Mouse (Mus musculus): Measurements from ENCODE around the gene Cisd1. TPM values are rescaled to one million over a fixed set of nuclear protein-coding genes. Genes with fewer than 3 reads are reported as not detected.

Cisd1 gene
- polyA plus RNA-seq, 1 experiment, result 78.9 TPM

DNA sequence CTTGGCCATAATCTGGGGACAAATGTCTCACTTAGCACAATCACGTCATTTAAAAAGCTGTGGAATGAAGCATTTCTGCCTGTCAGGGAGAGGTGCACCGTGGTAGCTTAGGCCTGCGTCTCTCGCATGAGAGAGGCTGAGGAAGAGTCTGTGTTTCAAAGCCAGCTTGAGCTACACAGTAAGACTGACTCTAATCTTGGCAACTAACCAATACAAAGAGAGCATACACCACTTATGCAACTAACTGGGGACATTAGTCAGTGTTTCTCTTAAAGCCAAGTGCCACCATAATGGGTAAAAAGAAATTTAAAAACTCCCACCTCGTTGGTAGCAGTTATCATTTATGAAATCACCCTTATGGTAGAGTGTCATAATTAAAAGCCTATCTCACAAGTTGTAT lies 15.9 kb downstream of the Cisd1 start:
- Histone ChIP-seq H3K4me3 (ENCODE audit: low read depth, low read length) (no peak overlapping the region), H3K9ac (ENCODE audit: low read depth, poor library complexity, severe bottlenecking) (no peak overlapping the region), H3K9me3 (replicated peaks; ENCODE audit: control insufficient read depth, insufficient read depth, low read length, poor library complexity, severe bottlenecking) (no peaks in the 10 kb centered on the region), H3K27ac (ENCODE audit: insufficient read depth, low read length) (no peak overlapping the region), H3K36me3 (ENCODE audit: control insufficient read depth, insufficient read depth, low read length, poor library complexity, severe bottlenecking) (0 out of 2 replicates have a peak, but pooled peaks cover 3% of the 10 kb centered on the region), H3K4me1 (ENCODE audit: control insufficient read depth, insufficient read depth, low read length) (no peaks in the 10 kb centered on the region), H3K27me3 (ENCODE audit: control insufficient read depth, insufficient read depth, low read length, poor library complexity, severe bottlenecking) (no peaks in the 10 kb centered on the region)
- no peak for TF ChIP-seq CTCF (IDR thresholded peaks at IDR 0.05; ENCODE audit: low read depth, low read length)
- TF ChIP-seq EP300 (IDR thresholded peaks at IDR 0.05; ENCODE audit: insufficient read depth, low read depth, low read length), result no peak
- no peak for TF ChIP-seq POLR2A (IDR thresholded peaks at IDR 0.05; ENCODE audit: insufficient read depth, low read length)

DNA sequence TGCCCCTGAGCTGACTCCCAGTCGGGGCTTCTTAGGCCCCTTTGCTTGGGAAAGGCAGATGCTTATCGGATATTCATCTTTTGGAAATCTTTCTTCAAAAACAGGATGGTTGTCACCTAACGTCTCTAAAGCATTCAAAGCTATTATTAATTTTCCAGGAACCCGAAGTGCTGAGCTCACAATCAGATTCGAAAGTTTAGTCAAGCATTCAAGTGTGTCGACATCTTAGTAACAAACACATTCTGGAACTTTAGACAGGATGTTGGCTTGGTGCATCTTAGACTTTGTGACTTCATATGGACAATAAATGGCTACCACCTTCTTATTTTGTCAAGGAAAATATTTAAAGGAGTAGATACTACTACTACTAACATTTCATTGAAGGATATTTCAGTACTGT lies 16.4 kb downstream of the Cisd1 start:
- Histone ChIP-seq H3K4me3 (ENCODE audit: low read depth, low read length) (no peak overlapping the region), H3K9ac (ENCODE audit: low read depth, poor library complexity, severe bottlenecking) (no peak overlapping the region), H3K27ac (ENCODE audit: insufficient read depth, low read length) (no peak overlapping the region), H3K4me1 (ENCODE audit: control insufficient read depth, insufficient read depth, low read length) (no peaks in the 10 kb centered on the region), H3K27me3 (ENCODE audit: control insufficient read depth, insufficient read depth, low read length, poor library complexity, severe bottlenecking) (no peaks in the 10 kb centered on the region), H3K36me3 (ENCODE audit: control insufficient read depth, insufficient read depth, low read length, poor library complexity, severe bottlenecking) (0 out of 2 replicates have a peak, but pooled peaks cover 3% of the 10 kb centered on the region), H3K9me3 (replicated peaks; ENCODE audit: control insufficient read depth, insufficient read depth, low read length, poor library complexity, severe bottlenecking) (no peaks in the 10 kb centered on the region)
- TF ChIP-seq CTCF (IDR thresholded peaks at IDR 0.05; ENCODE audit: low read depth, low read length) (no peak), POLR2A (IDR thresholded peaks at IDR 0.05; ENCODE audit: insufficient read depth, low read length) (no peak), EP300 (IDR thresholded peaks at IDR 0.05; ENCODE audit: insufficient read depth, low read depth, low read length) (no peak)

DNA sequence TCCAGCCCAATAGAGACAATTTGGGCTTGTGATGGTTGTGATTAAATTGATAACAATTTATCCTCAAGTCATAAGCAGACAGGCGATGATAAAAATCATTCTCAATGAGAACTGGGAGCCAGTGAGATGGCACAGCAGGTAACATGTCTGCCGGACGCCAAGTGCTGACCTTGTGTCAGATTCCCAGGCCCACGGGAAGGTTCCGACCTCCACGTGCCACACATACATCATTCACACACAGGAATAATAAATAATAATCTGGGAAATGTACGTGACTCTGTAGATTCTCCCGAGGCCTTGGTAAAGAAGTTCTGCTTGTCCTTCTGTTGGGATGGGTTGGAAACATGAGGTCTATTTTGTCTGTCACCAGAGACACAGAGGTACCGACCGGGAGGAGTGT lies 17.4 kb downstream of the Cisd1 start:
- H3K27ac ChIP-seq (ENCODE audit: insufficient read depth, low read length), result no peak overlapping the region
- no peaks in the 10 kb centered on the region for H3K9me3 ChIP-seq (replicated peaks; ENCODE audit: control insufficient read depth, insufficient read depth, low read length, poor library complexity, severe bottlenecking)
- no peaks in the 10 kb centered on the region for H3K4me1 ChIP-seq (ENCODE audit: control insufficient read depth, insufficient read depth, low read length)
- TF ChIP-seq POLR2A (IDR thresholded peaks at IDR 0.05; ENCODE audit: insufficient read depth, low read length) (no peak), EP300 (IDR thresholded peaks at IDR 0.05; ENCODE audit: insufficient read depth, low read depth, low read length) (no peak), CTCF (IDR thresholded peaks at IDR 0.05; ENCODE audit: low read depth, low read length) (no peak)
- no peak overlapping the region for H3K9ac ChIP-seq (ENCODE audit: low read depth, poor library complexity, severe bottlenecking)
- H3K36me3 ChIP-seq (ENCODE audit: control insufficient read depth, insufficient read depth, low read length, poor library complexity, severe bottlenecking), result 0 out of 2 replicates have a peak, but pooled peaks cover 3% of the 10 kb centered on the region
- no peaks in the 10 kb centered on the region for H3K27me3 ChIP-seq (ENCODE audit: control insufficient read depth, insufficient read depth, low read length, poor library complexity, severe bottlenecking)
- H3K4me3 ChIP-seq (ENCODE audit: low read depth, low read length), result no peak overlapping the region

DNA sequence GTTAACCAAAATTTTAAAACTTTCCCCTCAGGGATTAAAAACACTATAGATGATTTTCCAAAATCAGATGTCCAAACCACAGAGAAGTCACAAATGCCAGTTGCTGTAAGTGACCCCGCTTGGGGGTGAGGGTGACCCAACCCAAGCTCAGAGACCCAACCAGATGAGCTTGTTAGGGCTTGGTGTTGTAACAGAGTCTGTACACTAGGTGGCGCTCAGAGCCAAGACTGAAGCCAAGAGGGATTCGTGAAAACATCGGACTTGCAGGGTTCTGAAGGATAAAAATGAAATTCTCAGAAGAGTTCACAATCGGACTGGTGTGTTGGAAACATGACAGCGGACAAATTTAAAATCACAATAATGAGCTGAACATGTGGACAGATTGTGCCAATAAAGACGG lies 18.0 kb downstream of the Cisd1 start:
- H3K36me3 ChIP-seq (ENCODE audit: control insufficient read depth, insufficient read depth, low read length, poor library complexity, severe bottlenecking), result 0 out of 2 replicates have a peak, but pooled peaks cover 3% of the 10 kb centered on the region
- no peak overlapping the region for H3K9ac ChIP-seq (ENCODE audit: low read depth, poor library complexity, severe bottlenecking)
- TF ChIP-seq CTCF (IDR thresholded peaks at IDR 0.05; ENCODE audit: low read depth, low read length) (peak; percentile 61), EP300 (IDR thresholded peaks at IDR 0.05; ENCODE audit: insufficient read depth, low read depth, low read length) (no peak), POLR2A (IDR thresholded peaks at IDR 0.05; ENCODE audit: insufficient read depth, low read length) (no peak)
- H3K27ac ChIP-seq (ENCODE audit: insufficient read depth, low read length), result no peak overlapping the region
- no peaks in the 10 kb centered on the region for H3K9me3 ChIP-seq (replicated peaks; ENCODE audit: control insufficient read depth, insufficient read depth, low read length, poor library complexity, severe bottlenecking)
- H3K27me3 ChIP-seq (ENCODE audit: control insufficient read depth, insufficient read depth, low read length, poor library complexity, severe bottlenecking), result no peaks in the 10 kb centered on the region
- H3K4me1 ChIP-seq (ENCODE audit: control insufficient read depth, insufficient read depth, low read length), result no peaks in the 10 kb centered on the region
- H3K4me3 ChIP-seq (ENCODE audit: low read depth, low read length), result no peak overlapping the region

GRCm38 (mm10) chr10:71326123-71326522 lies 18.6 kb downstream of the Cisd1 start:
- H3K9ac ChIP-seq (ENCODE audit: low read depth, poor library complexity, severe bottlenecking), result no peak overlapping the region
- H3K4me1 ChIP-seq (ENCODE audit: control insufficient read depth, insufficient read depth, low read length), result no peaks in the 10 kb centered on the region
- H3K9me3 ChIP-seq (replicated peaks; ENCODE audit: control insufficient read depth, insufficient read depth, low read length, poor library complexity, severe bottlenecking), result no peaks in the 10 kb centered on the region
- TF ChIP-seq CTCF (IDR thresholded peaks at IDR 0.05; ENCODE audit: low read depth, low read length) (no peak), POLR2A (IDR thresholded peaks at IDR 0.05; ENCODE audit: insufficient read depth, low read length) (no peak), EP300 (IDR thresholded peaks at IDR 0.05; ENCODE audit: insufficient read depth, low read depth, low read length) (no peak)
- no peaks in the 10 kb centered on the region for H3K27me3 ChIP-seq (ENCODE audit: control insufficient read depth, insufficient read depth, low read length, poor library complexity, severe bottlenecking)
- H3K27ac ChIP-seq (ENCODE audit: insufficient read depth, low read length), result no peak overlapping the region
- 0 out of 2 replicates have a peak, but pooled peaks cover 3% of the 10 kb centered on the region for H3K36me3 ChIP-seq (ENCODE audit: control insufficient read depth, insufficient read depth, low read length, poor library complexity, severe bottlenecking)
- no peak overlapping the region for H3K4me3 ChIP-seq (ENCODE audit: low read depth, low read length)

GRCm38 (mm10) chr10:71323669-71324068 lies 21.1 kb downstream of the Cisd1 start:
- Histone ChIP-seq H3K27me3 (ENCODE audit: control insufficient read depth, insufficient read depth, low read length, poor library complexity, severe bottlenecking) (no peaks in the 10 kb centered on the region), H3K27ac (ENCODE audit: insufficient read depth, low read length) (no peak overlapping the region), H3K4me3 (ENCODE audit: low read depth, low read length) (no peak overlapping the region), H3K9me3 (replicated peaks; ENCODE audit: control insufficient read depth, insufficient read depth, low read length, poor library complexity, severe bottlenecking) (no peaks in the 10 kb centered on the region), H3K4me1 (ENCODE audit: control insufficient read depth, insufficient read depth, low read length) (no peaks in the 10 kb centered on the region), H3K36me3 (ENCODE audit: control insufficient read depth, insufficient read depth, low read length, poor library complexity, severe bottlenecking) (no peaks in the 10 kb centered on the region), H3K9ac (ENCODE audit: low read depth, poor library complexity, severe bottlenecking) (no peak overlapping the region)
- TF ChIP-seq POLR2A (IDR thresholded peaks at IDR 0.05; ENCODE audit: insufficient read depth, low read length) (no peak), CTCF (IDR thresholded peaks at IDR 0.05; ENCODE audit: low read depth, low read length) (no peak), EP300 (IDR thresholded peaks at IDR 0.05; ENCODE audit: insufficient read depth, low read depth, low read length) (no peak)

All from ES-Bruce4 (cell line).